Mouse (Mus musculus) midbrain, embryonic 13.5 days (tissue): Measurements from ENCODE around the gene Ccdc39. TPM values are rescaled to one million over a fixed set of nuclear protein-coding genes. Genes with fewer than 3 reads are reported as not detected.
A peak's percentile ranks its signal among the peaks of the same experiment; 100 is the strongest.

Source experiments
- ATAC-seq: fragments of 200-750 bp; cut with Nextera tagmentation; 2 replicates; pipeline ENCODE4 v1.8.0; 2017; ENCODE audit warnings: mild to moderate bottlenecking, moderate TSS enrichment, moderate library complexity
- H3K27ac ChIP-seq: fragments of 300-500 bp; sonication (generic); 2 replicates; pipeline ENCODE4 v1.5.1; 2015; ENCODE audit warnings: inconsistent platforms, mild to moderate bottlenecking, moderate library complexity
- H3K27me3 ChIP-seq: fragments of 300-500 bp; sonication (generic); 2 replicates; pipeline ENCODE4 v1.6.1; 2015; ENCODE audit warnings: mild to moderate bottlenecking, inconsistent platforms
- H3K36me3 ChIP-seq: fragments of 300-500 bp; sonication (generic); 2 replicates; pipeline ENCODE4 v1.6.1; 2015; ENCODE audit warnings: mild to moderate bottlenecking, inconsistent platforms
- H3K4me1 ChIP-seq: fragments of 300-500 bp; sonication (generic); replicated peaks from 2 replicates; pipeline ENCODE4 v1.6.1; 2015; ENCODE audit warnings: inconsistent platforms
- H3K4me2 ChIP-seq: fragments of 300-500 bp; sonication (generic); replicated peaks from 2 replicates; pipeline ENCODE4 v1.6.1; 2015; ENCODE audit warnings: moderate library complexity, mild to moderate bottlenecking, inconsistent platforms
- H3K4me3 ChIP-seq: fragments of 300-500 bp; sonication (generic); replicated peaks from 2 replicates; pipeline ENCODE4 v1.5.1; 2015; ENCODE audit warnings: mild to moderate bottlenecking, inconsistent platforms
- H3K9ac ChIP-seq: fragments of 300-500 bp; sonication (generic); replicated peaks from 2 replicates; pipeline ENCODE4 v1.6.1; 2015; ENCODE audit warnings: mild to moderate bottlenecking, inconsistent platforms
- H3K9me3 ChIP-seq: fragments of 300-500 bp; sonication (generic); 2 replicates; pipeline ENCODE4 v1.6.1; 2016; ENCODE audit warnings: mild to moderate bottlenecking, inconsistent platforms
- WGBS: fragments of 180-500 bp; shearing (Covaris S2); methylation state at CpG from one replicate; pipeline ENCODE4 v1.1.7; 2015; 5-methylcytosine and 5-hydroxymethylcytosine counted together
- polyA plus RNA-seq: library from polyadenylated mRNA; unstranded; fragments of >200 nt; fragmentation: Nextera tagmentation; extraction: Ambion mirVana; gene quantifications from 2 replicates; pipeline ENCODE4 v1.2.1, GENCODE M21; 2015

The Ccdc39 gene
- polyA plus RNA-seq, 1 experiment from 2014 or later, result 13.7 TPM

DNA sequence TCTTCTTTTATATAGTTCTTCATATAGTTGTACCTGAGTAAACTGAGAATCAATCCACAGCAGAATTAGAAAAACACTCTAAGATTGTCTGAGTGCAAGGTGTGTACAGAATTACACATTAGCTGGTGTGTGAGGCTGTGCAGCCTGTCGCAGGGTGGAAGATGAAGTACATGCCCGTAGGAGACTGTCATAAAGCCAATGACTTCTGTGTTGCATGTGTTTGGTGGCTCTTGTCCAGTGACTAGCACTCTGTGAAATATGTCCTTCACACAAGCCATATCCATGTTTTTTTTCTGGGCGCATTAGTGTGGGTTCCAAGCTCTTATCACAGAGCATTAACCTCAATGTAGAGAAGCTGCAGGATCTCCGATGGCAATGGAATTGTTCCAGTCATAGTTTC, 6.7 kb upstream of the Ccdc39 start:
- Histone ChIP-seq H3K4me2 (no peak overlapping the region), H3K4me3 (no peak overlapping the region), H3K27me3 (no peaks in the 10 kb centered on the region), H3K27ac (no peak overlapping the region), H3K9me3 (no peaks in the 10 kb centered on the region), H3K4me1 (no peaks in the 10 kb centered on the region), H3K9ac (no peak overlapping the region), H3K36me3 (no peaks in the 10 kb centered on the region)
- WGBS, result 92% methylated on average over 4 of the region's 4 CpGs
- no peak for ATAC-seq

- ATAC-seq, result no peak
- Histone ChIP-seq H3K9me3 (no peaks in the 10 kb centered on the region), H3K4me3 (no peak overlapping the region), H3K4me1 (peaks cover 11% of the 10 kb centered on the region), H3K4me2 (no peak overlapping the region), H3K9ac (no peak overlapping the region), H3K36me3 (no peaks in the 10 kb centered on the region), H3K27me3 (no peaks in the 10 kb centered on the region), H3K27ac (no peak overlapping the region)
- 84% methylated on average over 6 of the region's 6 CpGs for WGBS
Observed at GRCm38 (mm10) chr3:33846639-33847038, 2.5 kb upstream of the Ccdc39 start.

GRCm38 (mm10) chr3:33838877-33839276, 5.2 kb downstream of the Ccdc39 start:
- Histone ChIP-seq H3K27ac (no peak overlapping the region), H3K4me2 (no peak overlapping the region), H3K9ac (no peak overlapping the region), H3K27me3 (no peaks in the 10 kb centered on the region), H3K4me1 (peaks cover 6% of the 10 kb centered on the region), H3K4me3 (no peak overlapping the region), H3K36me3 (no peaks in the 10 kb centered on the region), H3K9me3 (no peaks in the 10 kb centered on the region)
- ATAC-seq, result no peak
- WGBS, result 71% methylated on average over 10 of the region's 10 CpGs

- no peaks in the 10 kb centered on the region for H3K27me3 ChIP-seq
- no peaks in the 10 kb centered on the region for H3K36me3 ChIP-seq
- no peaks in the 10 kb centered on the region for H3K4me1 ChIP-seq
- ATAC-seq, result no peak
- H3K27ac ChIP-seq, result no peak overlapping the region
- H3K9me3 ChIP-seq, result no peaks in the 10 kb centered on the region
- H3K4me2 ChIP-seq, result no peak overlapping the region
- no peak overlapping the region for H3K4me3 ChIP-seq
- no peak overlapping the region for H3K9ac ChIP-seq
- 96% methylated on average over 13 of the region's 13 CpGs for WGBS
Observed at GRCm38 (mm10) chr3:33836576-33836975, 7.5 kb downstream of the Ccdc39 start.

GRCm38 (mm10) chr3:33832351-33832750, 11.8 kb downstream of the Ccdc39 start:
- H3K27me3 ChIP-seq, result no peaks in the 10 kb centered on the region
- 85% methylated on average over 10 of the region's 10 CpGs for WGBS
- H3K9ac ChIP-seq, result no peak overlapping the region
- no peak overlapping the region for H3K4me2 ChIP-seq
- H3K36me3 ChIP-seq, result no peaks in the 10 kb centered on the region
- ATAC-seq, result no peak
- H3K4me1 ChIP-seq, result no peaks in the 10 kb centered on the region
- no peaks in the 10 kb centered on the region for H3K9me3 ChIP-seq
- H3K27ac ChIP-seq, result no peak overlapping the region
- no peak overlapping the region for H3K4me3 ChIP-seq

DNA sequence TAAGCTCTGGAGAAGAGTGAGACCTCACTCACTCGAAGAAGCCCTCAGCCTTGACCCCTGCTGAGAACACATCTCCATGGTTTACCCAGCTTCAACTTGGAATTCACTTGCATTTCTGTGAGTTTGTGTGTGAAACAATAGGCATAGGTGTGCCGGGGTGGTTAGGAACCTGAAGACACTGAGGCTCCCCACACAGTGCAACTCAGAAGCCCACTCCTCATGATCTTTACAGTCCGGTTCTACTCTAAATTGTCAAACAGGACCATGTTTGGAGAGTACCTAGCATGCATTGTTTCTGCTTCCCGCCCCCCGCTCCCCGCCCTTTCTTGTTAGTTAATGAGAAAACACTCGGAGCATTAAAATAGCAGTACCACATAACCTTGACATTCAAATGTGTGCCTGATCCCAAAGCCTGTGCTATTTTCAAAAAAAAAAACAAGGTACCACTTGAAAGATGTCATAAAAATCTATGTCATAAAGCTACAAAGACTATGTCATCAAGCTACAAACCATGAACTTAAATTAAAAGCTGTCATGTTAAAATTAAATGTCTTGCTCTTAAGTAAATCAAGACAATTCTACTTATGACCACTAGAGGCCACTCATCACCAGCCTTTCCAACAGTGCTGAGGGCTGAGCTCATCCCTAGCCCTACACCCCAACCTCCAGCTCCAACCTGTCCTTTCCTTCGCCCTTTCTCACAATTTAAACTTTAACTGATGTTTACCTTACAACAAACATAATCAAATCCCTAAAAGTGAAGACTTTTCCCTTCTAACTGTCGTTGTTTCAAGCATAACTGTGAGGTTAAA, 19.8 kb downstream of the Ccdc39 start:
- Histone ChIP-seq H3K9ac (no peak overlapping the region), H3K27ac (no peak overlapping the region), H3K4me2 (no peak overlapping the region), H3K4me3 (no peak overlapping the region), H3K9me3 (no peaks in the 10 kb centered on the region), H3K27me3 (no peaks in the 10 kb centered on the region), H3K4me1 (no peaks in the 10 kb centered on the region), H3K36me3 (no peaks in the 10 kb centered on the region)
- peak; percentile 85 for ATAC-seq
- WGBS, result 49% methylated on average over 9 of the region's 9 CpGs

- 93% methylated on average over 1 of the region's 1 CpGs for WGBS
- Histone ChIP-seq H3K4me2 (no peak overlapping the region), H3K36me3 (peaks cover 44% of the 10 kb centered on the region), H3K4me3 (no peak overlapping the region), H3K4me1 (no peaks in the 10 kb centered on the region; the same call in 1 of the 2 replicates), H3K9me3 (no peaks in the 10 kb centered on the region), H3K27me3 (no peaks in the 10 kb centered on the region), H3K27ac (no peak overlapping the region), H3K9ac (no peak overlapping the region)
- no peak for ATAC-seq
Observed at GRCm38 (mm10) chr3:33807151-33807550, 37.0 kb downstream of the Ccdc39 start.

DNA sequence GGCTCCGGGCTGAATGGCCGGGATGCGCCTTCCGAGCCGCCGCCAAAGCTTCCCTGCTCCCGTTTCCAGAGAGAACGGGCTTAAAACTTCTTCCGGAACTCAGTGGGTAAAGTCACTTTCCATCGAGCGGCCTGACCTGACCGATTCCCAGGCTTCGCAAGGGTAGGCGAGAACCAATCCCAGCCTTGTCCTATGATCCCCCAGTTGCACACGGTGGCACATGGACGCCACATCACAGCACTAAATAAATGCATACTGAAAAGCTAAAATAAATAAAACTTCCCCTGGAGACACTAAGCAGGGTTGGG, 43.6 kb downstream of the Ccdc39 start:
- H3K4me2 ChIP-seq, result peak overlapping the region; percentile 75
- under 1% methylated on average over 16 of the region's 16 CpGs for WGBS

DNA sequence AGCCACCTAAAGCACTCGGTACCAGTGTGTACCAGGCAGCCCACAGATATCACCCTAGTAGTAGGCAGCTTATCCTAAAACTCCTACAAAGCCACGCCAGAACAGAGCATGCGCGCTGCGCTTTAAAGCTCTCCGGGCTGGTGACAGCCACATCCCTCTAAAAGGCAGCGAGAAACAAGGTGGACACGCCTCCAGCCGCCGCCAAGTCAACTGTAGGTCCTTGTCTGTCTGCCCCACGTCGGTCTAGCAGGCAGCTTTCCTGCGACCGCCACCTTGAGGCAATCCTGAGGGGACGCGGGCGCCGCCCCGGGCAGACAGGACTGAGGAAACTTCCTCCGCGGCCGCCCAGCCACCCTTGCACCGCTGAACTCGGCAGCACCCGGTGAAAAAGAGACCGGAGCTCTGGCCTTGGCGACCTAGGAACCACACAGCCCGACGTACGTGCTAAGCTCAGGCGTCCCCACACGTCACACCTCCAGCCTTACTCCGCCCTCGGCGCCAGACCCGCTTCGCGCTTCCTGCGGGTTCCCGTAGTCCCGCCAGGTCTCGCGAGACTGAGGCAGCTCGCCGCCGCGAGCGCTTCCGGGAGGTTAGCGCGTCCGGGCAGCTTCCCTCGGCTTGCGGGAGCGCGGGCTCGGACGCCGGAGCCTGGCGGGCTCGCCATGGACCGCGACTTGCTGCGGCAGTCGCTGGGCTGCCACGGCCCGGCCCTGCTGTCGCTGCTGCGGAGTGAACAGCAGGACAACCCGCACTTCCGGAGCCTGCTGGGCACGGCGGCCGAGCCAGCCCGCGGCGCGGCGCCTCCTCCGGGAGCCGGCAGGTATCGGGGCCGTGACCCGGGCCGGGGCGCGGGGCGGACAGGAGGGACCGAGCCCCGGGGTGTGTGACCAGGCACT, 44.2 kb downstream of the Ccdc39 start, which contains the start of gene Ttc14:
Gene Ttc14 (plus strand): TSS at position 216 of the 896 bp plus-strand sequence.
- H3K27ac ChIP-seq, result peak within 1 kb of the TSS; percentile 98

More for the DNA sequence above, 43.6 kb downstream of the Ccdc39 start:
- no peaks in the 10 kb centered on the region for H3K27me3 ChIP-seq
- no peaks in the 10 kb centered on the region for H3K9me3 ChIP-seq
- peak overlapping the region; percentile 97 for H3K9ac ChIP-seq
- peak; percentile 10; the same call in 1 of the 2 replicates for ATAC-seq
- H3K36me3 ChIP-seq, result peaks cover 13% of the 10 kb centered on the region
- H3K4me1 ChIP-seq, result peaks cover 14% of the 10 kb centered on the region
- H3K4me3 ChIP-seq, result peak overlapping the region; percentile 98
- peak overlapping the region; percentile 98 for H3K27ac ChIP-seq

GRCm38 (mm10) chr3:33790975-33791374, 53.1 kb downstream of the Ccdc39 start:
- Histone ChIP-seq H3K9ac (no peak overlapping the region), H3K27ac (no peak overlapping the region), H3K9me3 (no peaks in the 10 kb centered on the region), H3K4me2 (no peak overlapping the region), H3K4me1 (no peaks in the 10 kb centered on the region), H3K4me3 (no peak overlapping the region), H3K36me3 (no peaks in the 10 kb centered on the region), H3K27me3 (0 out of 2 replicates have a peak, but pooled peaks cover 3% of the 10 kb centered on the region)
- no peak for ATAC-seq

More for the DNA sequence above, 44.2 kb downstream of the Ccdc39 start, which contains the start of gene Ttc14:
- Histone ChIP-seq H3K9ac (peak within 1 kb of the TSS; percentile 97), H3K4me1 (peaks cover 14% of the 10 kb centered on the region), H3K4me2 (peak within 1 kb of the TSS; percentile 75), H3K27me3 (no peaks in the 10 kb centered on the region), H3K4me3 (peak within 1 kb of the TSS; percentile 98), H3K9me3 (no peaks in the 10 kb centered on the region), H3K36me3 (peaks cover 9% of the 10 kb centered on the region)
- WGBS, result under 1% methylated on average over 90 of the region's 90 CpGs
- ATAC-seq, result peak; percentile 99
